Mouse (Mus musculus) Patski (cell line): ENCODE measurements around the gene Hemk1. TPM values are rescaled to one million over a fixed set of nuclear protein-coding genes. Genes with fewer than 3 reads are reported as not detected.

ENCODE experiments used
- ATAC-seq: fragments of 100-300 bp; one replicate; pipeline ENCODE4 v1.8.0; 2021
- CTCF ChIA-PET: fragments of 350-600 bp; sonication (Branson Sonifier 250); formaldehyde crosslinking; loops from one replicate; lab custom pipeline; 2022; ENCODE audit warnings: inconsistent platforms; lab: Charles Lee
- POLR2A ChIA-PET: fragments of 350-600 bp; sonication (Branson Sonifier 250); formaldehyde crosslinking; loops from one replicate; lab custom pipeline; 2022; ENCODE audit warnings: antibody characterized with exemption, inconsistent platforms; lab: Charles Lee
- DNase-seq: peaks from one replicate; pipeline ENCODE4 v3.0.0-alpha.2; 2011; ENCODE audit warnings: low read depth, low spot score
- H3K27me3 ChIP-seq: fragments of 371-371 bp; one replicate; pipeline ENCODE4 v1.5.1; 2021
- CTCF ChIP-seq: fragments of 100-300 bp; IDR thresholded peaks from one replicate; pipeline ENCODE4 v1.5.1; 2021
- in situ Hi-C: fragments of 300-500 bp; cut with MboI; formaldehyde crosslinking; loops from 3 replicates; pipeline ENCODE4 v1.11.1; 2018; ENCODE audit warnings: low pct_unique_long_range_greater_than_20kb, mixed read lengths
- polyA plus RNA-seq: library from polyadenylated mRNA; unstranded; gene quantifications from one replicate; pipeline ENCODE4 v1.2.3, GENCODE M21; 2021

Gene Hemk1
- 19.2 TPM for polyA plus RNA-seq

DNA sequence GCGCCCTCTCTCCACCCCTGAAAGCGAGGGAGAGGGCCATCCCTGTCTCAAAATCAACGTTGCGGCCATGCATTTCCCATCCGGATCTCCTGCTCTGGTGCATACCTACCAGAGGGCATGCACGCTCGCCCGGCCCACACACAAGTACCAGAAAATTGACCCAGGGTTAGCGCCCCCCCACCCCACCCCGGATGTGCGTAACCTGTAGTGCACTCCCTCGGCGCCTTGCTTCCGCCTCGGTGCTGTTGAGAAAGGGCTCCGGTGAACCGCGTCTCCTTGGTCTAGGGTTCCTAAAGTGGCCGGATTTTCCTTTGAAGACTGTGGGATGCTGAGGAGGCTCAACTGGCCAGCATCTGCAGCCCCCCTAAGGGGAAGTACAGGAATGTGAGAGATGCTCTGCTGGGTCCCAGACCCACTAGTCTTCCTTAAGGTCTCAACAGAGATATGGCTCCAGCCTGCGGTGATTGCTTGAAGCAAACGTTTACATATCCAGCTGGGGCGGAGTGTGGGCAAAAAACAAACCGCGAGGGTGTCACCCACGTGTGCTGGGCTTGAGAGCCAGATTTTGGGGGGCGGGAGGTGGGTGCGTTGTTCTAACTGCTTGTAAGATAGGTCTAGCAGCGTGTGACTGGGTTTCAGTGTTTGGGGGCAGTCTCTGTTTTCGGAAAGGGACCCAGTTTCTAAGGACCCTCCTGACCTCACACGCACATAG, at the start of gene Hemk1:
Gene Hemk1 (minus strand): TSS at position 179 of the 712 bp plus-strand sequence.
- in situ Hi-C loops = loop anchor here (5.0 kb wide), 2 partner anchors 41 to 446 kb away; partner anchors contain the start of genes Cish and Manf
- ATAC-seq (peak; percentile 10), DNase-seq (no peak)
- ChIA-PET POLR2A (interaction anchor here (1.3 to 6.9 kb wide), 2 partner anchors 36 to 42 kb away, joined by 7 to 56 read pairs; partner anchors contain the start of gene Cish), CTCF (interaction anchor here (1.3 to 5.7 kb wide), 3 partner anchors 19 to 44 kb away, joined by 4 to 99 read pairs (median 6); partner anchors contain the start of genes Cish and Mapkapk3)
- no peak for TF ChIP-seq CTCF
- no peaks in the 10 kb centered on the region for H3K27me3 ChIP-seq

DNA sequence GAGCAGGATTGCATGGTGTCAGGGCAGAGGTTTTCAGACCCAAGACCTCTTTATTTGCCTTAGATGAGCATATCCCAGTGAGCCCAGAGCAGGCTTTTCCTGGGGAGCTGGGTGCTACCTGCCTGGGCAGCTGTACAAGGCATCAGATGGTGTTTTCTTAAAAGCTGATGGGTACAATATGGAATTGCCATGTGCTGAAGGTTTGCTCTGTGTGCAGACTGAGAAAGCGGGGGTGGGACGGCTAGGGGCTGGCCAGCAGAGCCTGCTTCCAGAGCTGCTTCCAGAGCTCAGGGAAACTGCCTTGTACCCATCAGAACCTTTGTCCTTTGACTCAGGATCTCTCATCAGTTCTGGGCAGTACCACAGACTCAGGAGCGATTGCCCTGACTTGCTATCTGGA, 49.6 kb upstream of the Hemk1 start:
- in situ Hi-C loops = no loop called here
- POLR2A ChIA-PET = no interaction called here
- H3K27me3 ChIP-seq = peaks cover 18% of the 10 kb centered on the region

DNA sequence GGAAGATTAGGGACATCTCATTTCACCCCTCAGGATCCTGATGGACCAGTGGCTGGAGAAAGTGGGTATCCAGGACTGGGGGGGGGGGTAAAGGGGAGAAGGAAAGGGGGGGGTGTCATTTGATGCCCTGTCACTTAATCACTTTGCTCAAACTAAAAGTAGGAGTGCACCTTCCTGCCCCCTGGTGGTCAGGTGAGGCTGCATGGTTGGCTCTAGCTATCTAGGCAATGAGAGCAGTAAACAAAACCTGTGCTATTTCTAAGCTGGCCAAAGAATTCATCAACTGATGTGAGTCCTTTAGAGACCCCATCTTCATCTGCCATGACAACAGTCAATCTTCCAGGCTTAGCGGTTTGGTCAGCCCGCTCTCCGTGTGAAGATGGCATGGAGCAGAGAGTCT, 48.6 kb upstream of the Hemk1 start:
- ATAC-seq = no peak

More for the DNA sequence above, 49.6 kb upstream of the Hemk1 start:
- DNase-seq (no peak), ATAC-seq (no peak)
- CTCF ChIA-PET = no interaction called here
- no peak for TF ChIP-seq CTCF

DNA sequence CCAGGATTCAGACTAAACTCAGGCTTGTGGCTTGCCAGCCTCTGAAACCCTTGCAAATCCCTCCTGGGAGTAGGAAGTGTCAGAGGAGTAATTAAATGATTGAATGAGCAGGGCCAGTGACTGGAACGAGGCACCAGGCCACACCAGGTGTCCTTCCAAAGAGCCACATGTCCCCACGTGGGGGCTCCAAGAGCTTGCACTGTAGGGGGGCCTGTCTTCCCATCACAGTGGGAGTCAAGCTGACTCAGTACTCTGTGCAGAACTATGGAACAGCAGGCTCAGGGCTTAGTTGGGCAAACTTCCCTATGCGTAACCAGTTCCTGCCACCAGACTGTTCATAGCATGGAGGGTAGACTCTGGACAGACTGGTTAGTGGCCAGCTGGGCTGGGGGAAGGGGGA, 46.2 kb upstream of the Hemk1 start:
- TF ChIP-seq CTCF = no peak
- DNase-seq = peak; percentile 35

More for the DNA sequence above, 48.6 kb upstream of the Hemk1 start:
- H3K27me3 ChIP-seq = peaks cover 21% of the 10 kb centered on the region
- ChIA-PET POLR2A (no interaction called here), CTCF (no interaction called here)
- in situ Hi-C loops = no loop called here
- TF ChIP-seq CTCF = no peak
- DNase-seq = no peak

DNA sequence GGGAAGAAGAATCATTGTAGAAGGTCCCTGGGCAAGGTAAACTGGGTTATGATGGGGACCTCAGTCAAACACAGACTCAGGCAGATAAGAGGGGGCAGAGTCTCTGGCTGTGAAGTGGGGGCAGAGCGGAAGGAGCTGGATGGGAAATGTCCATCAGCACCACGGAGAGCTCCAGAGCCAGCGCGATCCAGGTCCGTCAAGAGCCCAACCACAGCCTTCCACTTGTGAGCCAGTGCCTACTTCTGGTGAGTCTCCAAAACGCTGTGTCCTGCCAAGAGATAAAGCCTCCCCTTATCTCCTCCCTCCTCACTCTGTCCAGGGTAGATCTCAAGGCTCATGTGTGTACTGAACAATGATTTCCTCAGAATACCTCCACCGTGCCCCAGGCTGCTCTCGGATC, 43.6 kb upstream of the Hemk1 start:
- peaks cover 48% of the 10 kb centered on the region for H3K27me3 ChIP-seq

More for the DNA sequence above, 46.2 kb upstream of the Hemk1 start:
- peak; percentile 44 for ATAC-seq
- ChIA-PET CTCF (interaction anchor here (1.2 kb wide), 1 partner anchor 25 kb away, joined by 3 read pairs; no protein-coding TSS in a partner anchor), POLR2A (no interaction called here)
- peaks cover 33% of the 10 kb centered on the region for H3K27me3 ChIP-seq
- in situ Hi-C loops = no loop called here

DNA sequence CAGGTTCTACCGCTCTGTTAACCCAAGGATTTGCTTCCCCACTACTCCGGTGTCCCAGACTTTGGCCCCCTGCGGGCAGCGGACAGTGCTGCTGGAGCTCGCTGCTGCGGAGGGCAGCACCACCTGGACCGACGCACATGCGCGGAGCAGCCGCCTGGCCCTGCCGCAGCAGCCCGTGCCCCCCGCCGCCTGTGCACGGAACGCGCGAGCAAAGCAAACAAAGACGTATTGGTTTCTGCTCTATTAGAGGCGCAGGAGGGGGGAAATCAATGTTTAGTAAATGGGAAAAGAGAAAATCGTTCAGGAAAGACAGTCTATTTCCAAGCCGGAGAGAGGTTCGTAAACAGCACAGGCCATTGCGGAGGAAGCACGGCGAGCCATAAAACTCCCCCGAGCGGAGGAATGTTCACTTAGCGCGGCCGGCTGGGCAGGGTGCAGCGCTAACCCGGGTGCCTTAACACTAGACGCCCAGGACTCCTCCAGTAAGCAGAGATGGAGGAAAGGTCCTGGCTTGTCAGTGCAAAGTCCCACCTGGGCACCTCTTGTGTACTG, 39.9 kb upstream of the Hemk1 start:
- no peak for ATAC-seq
- no peak for TF ChIP-seq CTCF
- DNase-seq = no peak
- ChIA-PET CTCF (no interaction called here), POLR2A (no interaction called here)
- in situ Hi-C loops = no loop called here
- peaks cover 64% of the 10 kb centered on the region for H3K27me3 ChIP-seq

More for the DNA sequence above, 43.6 kb upstream of the Hemk1 start:
- no peak for TF ChIP-seq CTCF
- ChIA-PET CTCF (no interaction called here), POLR2A (no interaction called here)
- DNase-seq (no peak), ATAC-seq (no peak)
- in situ Hi-C loops = no loop called here

DNA sequence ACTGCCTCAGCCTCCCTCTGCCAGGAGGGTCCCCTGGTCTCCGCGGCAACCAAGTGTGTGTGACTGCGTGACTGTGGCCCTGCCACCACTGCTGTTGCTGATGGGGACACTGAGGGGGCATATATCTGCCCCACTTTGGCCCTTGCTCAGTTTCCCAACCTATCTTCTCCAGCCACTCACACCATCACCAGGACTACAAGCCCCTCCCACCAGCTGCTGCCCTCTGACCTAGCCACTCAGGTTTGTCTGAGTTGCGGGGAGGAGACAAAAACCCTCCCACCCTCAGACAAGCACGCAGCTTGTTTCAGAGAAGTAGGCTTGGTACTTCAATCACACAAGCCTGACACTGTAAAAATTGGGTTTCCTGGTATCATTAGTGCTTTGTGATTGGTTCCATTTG, 37.3 kb upstream of the Hemk1 start:
- ATAC-seq = no peak
- in situ Hi-C loops = no loop called here

DNA sequence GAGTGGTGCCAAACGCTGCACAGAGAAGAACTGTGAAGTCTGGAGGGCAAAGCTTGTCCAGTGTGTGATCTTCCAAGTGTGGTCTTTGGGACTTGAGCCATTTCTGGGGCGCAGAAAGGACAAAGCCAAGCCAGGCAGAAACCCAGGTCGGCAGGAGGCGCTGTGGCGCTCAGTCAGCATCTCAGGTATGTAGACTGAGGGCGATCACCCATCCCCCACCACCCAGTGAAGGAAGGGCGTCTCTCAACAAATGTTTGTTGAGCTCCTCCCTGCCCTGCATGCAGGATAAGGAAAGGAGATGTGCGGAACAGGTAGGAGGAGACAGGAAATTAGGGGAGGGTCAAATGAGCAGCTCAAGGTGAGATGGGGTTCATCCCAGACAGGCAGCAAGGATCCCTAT, 36.5 kb upstream of the Hemk1 start:
- ChIA-PET POLR2A (no interaction called here), CTCF (no interaction called here)
- H3K27me3 ChIP-seq = peaks cover 49% of the 10 kb centered on the region
- TF ChIP-seq CTCF = no peak
- in situ Hi-C loops = no loop called here
- ATAC-seq (no peak), DNase-seq (no peak)

More for the DNA sequence above, 37.3 kb upstream of the Hemk1 start:
- ChIA-PET POLR2A (no interaction called here), CTCF (interaction anchor here (0.7 kb wide), 1 partner anchor 86 kb away, joined by 3 read pairs; the partner anchor contains the start of gene Mapkapk3)
- DNase-seq = no peak
- TF ChIP-seq CTCF = no peak
- peaks cover 58% of the 10 kb centered on the region for H3K27me3 ChIP-seq

DNA sequence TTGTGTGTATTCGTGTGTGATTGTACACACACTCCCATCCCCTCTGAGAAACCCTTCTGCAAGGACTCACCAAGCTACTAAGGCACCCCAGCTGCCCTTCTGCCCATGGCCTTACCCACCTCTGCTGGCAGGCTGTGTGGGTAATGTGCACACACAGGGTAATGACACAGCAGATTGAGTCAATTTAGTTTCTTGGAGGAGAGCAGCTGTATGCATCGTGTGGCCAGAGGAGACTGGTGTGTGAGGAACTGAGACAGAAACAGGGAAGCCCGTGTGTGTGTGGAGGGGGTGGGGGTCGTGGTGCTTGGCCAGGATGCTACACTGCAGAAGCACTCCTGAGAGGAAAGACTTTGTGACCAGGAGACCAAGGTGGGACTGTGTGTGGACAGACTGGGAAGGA, 34.3 kb upstream of the Hemk1 start:
- ATAC-seq = no peak
- in situ Hi-C loops = no loop called here
- CTCF ChIA-PET = no interaction called here
- POLR2A ChIA-PET = no interaction called here
- no peak for TF ChIP-seq CTCF
- DNase-seq = no peak
- H3K27me3 ChIP-seq = peaks cover 35% of the 10 kb centered on the region

DNA sequence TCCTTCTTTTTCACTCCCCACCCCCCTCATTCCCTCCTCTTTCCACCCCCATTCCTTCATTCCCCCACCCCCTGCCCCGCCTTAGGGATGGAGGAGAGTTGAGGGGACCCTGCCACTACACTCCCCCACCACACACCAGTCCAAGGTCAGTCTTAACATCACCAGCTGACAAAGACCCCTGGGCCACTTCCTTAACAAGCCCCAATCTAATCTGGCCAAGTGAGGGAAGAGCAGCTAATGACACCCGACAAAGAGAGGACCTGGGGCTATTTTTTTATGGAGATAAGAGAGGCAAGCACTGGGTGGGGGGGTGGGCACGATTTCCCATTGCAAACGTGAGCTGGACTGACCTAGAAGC, 31.9 kb upstream of the Hemk1 start:
- POLR2A ChIA-PET = no interaction called here
- ATAC-seq (no peak), DNase-seq (no peak)
- peaks cover 19% of the 10 kb centered on the region for H3K27me3 ChIP-seq
- CTCF ChIA-PET = no interaction called here
- in situ Hi-C loops = no loop called here
- TF ChIP-seq CTCF = no peak
